Mouse (Mus musculus) thymus, postnatal 36 days (tissue): Measurements from ENCODE around the gene Pnisr.

Experiments used
- DNase-seq, 2 experiments: peaks; one replicate each; pipeline ENCODE4 v3.0.0; 2022; ENCODE audit warnings: mixed read lengths in 2 of 2

Pnisr gene

DNA sequence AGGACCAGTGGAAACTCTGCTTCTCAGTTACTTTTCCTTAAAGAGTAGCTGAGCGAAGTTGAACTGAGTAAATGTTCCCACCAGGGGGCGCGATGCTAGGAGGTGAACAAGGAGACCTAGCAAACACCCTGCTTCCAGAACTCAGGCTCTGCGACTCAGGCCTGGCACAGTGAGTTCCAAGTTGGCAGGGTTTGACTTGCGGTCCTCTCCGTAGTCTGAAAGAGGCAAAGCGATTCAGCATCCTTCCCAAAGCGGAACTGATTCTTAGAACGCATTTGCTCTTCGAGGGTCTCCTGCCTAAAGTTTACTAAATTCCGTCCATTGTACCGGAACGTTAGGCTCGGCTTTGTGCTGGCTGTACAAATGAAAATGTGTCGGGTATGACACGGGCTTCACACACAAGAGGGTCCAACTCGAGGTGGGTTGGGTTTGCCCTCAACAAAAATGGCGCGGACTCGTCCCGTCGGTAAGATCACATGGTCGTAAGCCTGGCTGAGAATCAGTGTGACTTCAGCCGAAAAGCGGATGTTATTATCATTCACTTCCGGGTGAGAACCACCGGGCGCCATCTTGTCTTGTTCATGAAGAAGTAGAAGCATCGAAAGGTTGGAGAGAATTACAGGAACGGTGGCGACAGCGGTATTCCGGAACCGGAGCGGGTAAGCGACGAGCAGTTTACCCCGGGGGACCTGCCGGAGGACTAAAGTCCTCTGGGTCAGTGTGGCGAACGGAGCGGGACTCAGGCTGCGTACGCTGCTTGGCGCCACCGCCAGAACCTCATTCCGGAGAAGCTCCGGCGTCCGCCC lies at the start of gene Pnisr:
Gene Pnisr, plus strand, starts transcription at position 103 of the 806 bp plus-strand sequence.
- DNase-seq = peak; percentile 87 to 90

DNA sequence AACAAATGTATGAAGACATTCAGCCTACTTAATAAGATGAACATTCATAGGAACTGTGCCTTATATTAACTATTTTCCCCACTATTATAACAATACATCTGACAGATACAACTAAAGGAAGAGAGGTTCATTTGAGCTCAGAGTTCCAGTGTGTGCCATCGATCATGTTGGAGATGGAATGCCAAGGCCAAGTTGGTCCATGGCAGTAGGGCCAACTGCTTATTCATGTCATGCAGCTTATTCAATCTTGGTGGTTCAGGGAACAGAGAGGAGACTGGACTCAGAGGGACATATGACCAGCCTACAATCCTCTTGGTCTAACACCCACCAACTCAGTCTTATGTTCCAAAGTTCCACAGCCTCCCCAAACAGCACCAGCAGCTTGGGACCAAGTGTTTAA lies 46.4 kb upstream of the Pnisr start:
- no peak for DNase-seq

DNA sequence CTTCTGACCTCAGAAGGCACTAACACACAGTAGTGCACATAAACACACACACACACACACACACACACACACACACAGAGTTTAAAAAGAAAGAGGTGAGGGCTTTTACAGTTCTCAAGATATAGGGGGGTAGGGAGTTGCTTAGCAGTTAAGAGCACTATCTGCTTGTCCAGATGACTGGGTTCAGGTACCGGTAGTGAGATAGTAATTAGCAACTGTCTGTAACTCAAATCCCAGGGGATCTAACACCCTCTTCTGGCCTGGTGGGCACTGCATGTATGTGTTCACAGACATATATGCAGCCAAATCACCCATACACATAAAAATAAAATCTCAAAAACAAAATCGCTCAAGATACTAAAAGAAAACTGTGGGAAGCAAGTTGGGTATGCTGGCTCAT lies 45.8 kb upstream of the Pnisr start:
- no peak for DNase-seq

DNA sequence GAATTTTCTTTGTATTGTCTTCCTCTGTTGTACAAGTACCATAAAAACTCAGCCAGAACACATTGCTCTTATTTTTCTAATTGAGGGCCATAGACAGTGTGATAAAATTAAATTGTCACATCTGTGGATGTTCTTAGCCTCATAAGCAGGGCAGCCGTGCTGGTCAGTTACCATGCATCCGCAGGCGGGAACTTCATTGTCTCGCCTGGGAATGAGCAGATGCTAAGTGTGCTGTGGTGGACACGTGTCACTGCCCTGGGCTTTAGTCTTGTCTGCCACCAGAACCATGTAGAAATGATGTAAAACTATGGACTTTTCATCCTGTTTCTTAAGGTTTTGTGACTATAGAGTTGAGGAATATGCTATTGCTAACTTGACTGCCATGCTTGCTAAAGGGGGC lies 40.2 kb upstream of the Pnisr start:
- DNase-seq = no peak

DNA sequence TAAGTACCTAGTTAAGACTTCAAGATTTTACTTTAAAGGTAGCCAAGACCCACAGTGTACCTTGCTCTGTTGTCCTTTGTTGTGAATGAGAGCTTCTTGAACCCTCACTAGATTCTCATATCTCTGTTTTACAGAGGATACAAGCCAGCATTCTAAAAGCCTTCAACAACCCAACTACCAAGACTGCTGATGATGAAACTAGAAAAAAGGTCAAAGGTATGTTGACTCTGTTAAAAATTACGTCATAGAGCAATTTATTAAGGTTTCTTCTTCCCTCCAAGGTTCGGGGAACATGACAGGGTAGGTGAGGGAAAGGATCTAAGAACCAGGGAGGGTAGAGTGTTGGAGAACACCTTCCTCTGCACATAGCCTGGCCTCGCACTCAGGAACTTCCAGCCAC lies 36.8 kb upstream of the Pnisr start:
- DNase-seq = no peak

DNA sequence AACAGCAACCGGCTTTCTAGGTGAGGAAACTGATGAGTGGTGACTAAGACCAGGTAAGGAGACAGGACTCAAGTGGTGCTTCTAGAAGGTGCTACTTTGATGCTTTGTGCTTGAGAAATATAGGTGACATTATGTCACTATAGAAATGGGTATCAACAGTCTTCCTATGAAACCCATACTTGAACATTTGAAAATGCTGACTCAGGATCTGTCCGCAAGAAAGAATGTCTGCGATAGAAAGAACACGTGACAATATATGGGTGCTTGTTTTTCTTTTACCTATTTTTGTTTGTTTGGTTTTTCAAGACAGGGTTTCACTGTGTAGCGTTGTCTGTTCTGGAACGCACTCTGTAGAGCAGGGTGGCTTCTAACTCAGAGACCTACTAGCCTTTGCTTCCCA lies 34.7 kb upstream of the Pnisr start:
- DNase-seq = no peak

DNA sequence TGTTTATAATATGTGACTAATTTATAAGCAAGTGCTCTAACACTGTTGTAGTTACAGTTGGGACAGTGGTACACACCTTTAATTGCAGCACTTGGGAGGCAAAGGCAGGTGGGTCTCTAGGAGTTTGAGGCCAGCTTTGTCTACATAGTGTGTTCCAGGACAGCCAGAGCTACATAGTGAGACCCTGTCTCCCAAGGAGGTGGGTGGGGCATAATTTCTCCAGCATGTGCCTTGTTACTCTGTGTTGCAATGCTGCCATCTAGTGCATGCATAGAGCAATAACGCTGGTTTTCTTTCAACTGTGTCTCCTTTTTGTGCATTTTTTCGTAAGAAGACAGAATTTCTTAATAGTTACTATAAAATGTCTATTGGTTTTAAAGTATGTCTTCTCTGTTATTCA lies 33.4 kb upstream of the Pnisr start:
- DNase-seq = peak; percentile 19 to 37

DNA sequence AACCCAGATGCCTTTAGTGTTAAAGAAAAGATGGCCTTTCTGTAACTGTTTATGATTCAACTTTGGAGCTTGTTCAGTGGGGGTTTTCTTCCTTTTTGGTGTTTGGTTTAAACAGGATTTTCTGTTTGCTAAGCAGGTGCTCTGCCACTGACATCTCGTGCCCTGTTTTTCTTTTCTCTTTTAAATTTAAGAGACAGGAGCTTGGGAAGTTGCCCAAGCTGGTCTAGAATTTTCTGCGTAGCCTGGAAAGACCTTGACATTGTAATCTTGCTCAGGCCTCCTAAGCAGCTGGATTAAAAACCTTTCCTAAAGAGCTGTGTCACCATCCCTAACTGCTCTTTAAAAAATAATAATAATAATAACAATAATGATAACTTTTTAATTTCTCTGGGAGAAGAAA lies 20.8 kb upstream of the Pnisr start:
- no peak for DNase-seq

DNA sequence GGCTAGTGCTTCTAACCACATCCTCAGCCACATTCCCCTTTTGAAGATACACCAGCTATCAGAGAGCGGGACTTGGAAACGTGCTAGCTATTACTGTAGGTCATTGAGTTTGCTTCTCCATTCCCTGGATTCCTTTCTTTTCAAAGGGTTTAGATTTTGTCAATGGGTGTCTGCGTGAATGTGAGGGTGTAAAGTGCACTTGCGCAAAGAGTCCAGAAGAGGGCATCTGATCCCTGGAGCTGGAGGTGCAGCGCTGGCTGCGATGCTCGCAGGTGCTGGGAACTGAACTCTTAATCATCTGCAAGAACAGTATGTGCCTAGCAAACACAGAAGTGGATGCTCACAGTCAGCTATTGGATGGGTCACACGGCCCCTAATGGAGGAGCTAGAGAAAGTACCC lies 14.5 kb upstream of the Pnisr start:
- no peak for DNase-seq

DNA sequence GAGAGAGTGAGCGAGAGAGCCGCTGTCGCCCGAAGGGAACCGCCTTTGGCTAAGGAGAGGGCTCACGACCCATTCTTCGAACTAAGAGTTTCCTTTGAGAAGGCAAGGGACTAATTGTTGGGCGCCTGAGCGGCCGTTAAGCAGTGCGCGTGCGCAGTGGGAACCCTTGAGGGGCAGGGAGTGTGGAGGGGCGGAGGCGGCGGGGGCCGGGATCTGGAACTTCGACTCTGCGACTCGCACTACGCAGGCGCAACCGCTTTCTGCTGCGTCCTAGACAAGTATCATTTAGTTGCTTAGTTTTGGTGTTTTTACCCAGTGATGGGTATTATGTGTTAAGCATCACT lies 876 bp downstream of the Pnisr start:
- DNase-seq = peak; percentile 90

DNA sequence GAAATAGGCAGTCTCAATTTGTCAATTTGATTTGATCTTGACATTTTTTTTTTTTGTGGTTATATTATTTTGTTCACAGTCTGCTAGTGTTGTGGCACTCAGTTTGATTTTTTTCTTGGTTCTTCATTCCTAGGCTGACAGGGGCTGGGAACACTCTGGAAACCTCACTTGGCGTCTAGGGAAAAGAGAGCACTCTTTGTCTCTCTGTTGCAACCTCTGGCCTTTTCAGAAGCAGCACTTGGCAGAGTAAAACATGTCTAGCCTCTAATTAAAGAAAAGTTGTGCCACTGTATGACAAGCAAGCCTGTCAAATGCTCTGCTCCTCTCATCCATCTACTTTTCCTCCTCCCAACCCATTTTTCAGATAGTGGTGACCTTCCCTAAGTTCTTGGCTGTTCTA lies 10.1 kb downstream of the Pnisr start:
- no peak for DNase-seq

DNA sequence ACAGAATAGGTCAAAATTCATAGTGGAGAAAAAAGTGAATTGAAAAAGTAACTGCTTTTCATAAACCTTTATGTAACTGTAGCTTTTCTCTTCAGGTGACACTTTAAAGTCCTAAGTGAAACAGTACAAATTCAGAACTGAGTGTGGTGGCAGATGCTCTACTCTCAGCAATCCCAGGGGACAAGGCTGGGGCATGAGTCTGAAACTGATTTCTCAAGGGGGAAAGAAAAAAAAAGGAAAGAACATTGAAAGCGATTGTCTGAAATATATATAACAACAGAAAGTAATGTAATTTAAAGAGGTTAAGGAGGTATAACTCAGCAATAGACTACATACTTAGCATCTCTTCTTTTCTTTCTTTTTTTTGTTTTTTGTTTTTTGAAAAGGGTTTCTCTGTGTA lies 17.8 kb downstream of the Pnisr start:
- DNase-seq = no peak

DNA sequence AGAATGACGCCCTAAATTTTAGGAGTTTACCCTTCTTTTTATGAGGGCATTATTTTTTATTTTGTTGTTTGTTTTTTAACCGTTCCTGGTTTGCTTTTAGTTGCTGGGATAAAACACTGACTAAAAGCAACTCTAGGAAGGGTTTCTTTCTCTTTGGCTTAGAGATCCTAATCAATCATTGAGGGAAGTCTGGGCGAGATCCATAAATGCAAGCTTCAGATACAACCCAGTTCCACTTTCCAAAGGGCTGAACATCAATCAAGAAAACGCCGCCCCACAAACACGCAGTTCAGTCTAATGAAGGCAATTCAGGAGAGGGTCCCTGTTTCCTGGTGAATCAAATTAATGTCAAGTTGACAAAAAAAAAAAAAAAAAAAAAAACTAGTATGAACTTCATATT lies 31.4 kb downstream of the Pnisr start:
- DNase-seq = no peak

DNA sequence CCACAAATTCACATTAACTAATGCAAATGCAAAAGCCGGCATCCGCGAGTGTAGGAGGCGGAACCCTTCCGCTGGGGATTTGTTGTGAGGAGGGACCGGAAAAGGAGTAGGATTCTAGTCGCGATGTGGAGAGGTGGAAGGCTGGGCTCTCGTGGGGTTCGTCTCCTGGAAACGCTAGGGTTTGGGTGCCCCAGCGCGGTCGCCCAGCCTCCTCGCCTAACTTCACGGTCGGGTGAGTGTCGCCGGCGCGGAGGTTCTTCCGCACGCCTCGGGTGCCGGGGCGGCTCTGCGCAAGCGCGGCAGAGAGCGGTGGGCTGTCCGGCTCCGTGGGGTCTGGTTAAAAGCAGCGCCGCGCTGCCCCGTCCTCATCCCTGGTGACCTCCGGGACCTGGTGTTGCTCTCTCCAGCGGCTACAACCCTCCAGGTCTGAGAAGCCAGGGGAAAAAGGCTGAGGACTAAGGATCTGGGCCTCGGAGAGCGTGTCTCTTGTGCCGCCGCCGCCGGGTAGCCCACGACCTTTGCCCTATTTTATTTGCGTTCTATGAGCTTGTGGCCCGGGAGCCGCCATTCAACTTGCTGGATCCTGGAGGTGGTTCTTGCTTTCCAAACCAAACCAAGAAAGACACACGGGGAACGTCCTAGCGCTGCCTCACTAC lies 32.3 kb downstream of the Pnisr start, which contains the start of gene Coq3:
Gene Coq3, plus strand, starts transcription at position 109 of the 656 bp plus-strand sequence.
- DNase-seq = peak; percentile 81 to 86

DNA sequence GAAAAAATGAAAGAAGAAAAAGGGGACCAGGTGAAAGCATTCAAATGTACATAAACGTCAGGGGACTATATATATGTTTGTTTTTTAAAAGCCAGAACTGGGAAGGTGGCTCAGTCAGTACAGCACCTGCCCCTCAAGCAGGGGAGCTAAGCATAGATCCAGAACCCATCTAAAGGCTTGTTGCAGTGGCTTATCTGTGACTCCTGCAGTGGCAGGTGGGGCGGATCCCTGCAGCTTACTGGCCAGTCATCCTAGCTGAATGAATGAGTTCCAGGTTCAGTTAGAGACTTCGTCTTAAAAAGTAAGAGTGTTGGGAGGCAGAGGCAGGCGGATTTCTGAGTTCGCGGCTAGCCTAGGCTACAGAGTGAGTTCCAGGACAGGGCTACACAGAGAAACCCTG lies 35.4 kb downstream of the Pnisr start:
- DNase-seq = no peak

DNA sequence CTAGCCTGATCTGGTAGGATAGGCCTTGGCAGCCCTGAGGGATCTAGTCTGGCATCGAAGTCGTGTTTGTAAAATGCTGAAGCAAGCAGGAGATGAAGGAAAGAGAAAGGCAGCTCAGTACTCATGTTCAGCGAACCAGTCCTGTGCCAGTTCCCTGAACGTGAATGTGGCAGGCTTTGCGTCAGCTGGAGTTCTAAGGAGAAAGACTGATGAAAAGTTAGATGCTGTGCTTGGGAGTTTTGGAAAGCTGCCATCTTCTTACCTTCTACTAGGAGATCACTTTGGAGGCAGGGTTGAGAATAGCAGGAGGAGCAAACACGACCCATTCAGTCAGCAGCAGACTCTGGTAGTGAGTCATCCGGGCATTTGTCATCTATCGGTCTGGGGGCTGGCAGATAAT lies 38.4 kb downstream of the Pnisr start:
- DNase-seq = no peak
